Mouse (Mus musculus): ENCODE measurements around the gene Cdk6. TPM values are rescaled to one million over a fixed set of nuclear protein-coding genes. Genes with fewer than 3 reads are reported as not detected.

Gene Cdk6
- polyA plus RNA-seq, 1 experiment: 8.9 TPM

DNA sequence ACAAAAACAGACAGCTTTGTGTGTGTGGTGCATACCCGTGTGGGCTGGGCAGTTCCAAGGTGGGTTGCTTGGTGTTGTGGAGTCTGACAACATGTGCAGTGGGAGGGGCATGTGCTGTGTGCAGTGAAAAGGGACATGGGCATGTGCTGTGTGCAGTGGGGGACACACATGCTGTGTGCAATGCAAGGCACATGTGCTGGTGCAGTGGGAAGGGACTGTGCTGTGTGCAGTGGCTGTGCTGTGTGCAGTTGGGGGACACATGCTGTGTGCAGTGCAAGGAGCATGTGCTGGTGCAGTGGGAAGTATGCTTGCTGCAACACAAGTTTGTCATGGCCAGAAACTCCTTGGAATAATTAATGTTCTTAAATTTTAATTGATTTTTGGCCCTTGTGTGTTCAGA is 43.8 kb downstream of the Cdk6 start:
- TF ChIP-seq SRF (IDR thresholded peaks at IDR 0.05; ENCODE audit: control insufficient read depth, insufficient read length, low read depth): no peak
- TF ChIP-seq POLR2A (IDR thresholded peaks at IDR 0.05; ENCODE audit: insufficient read length, low read depth): no peak
- no peak for TF ChIP-seq REST (IDR thresholded peaks at IDR 0.05; ENCODE audit: insufficient read depth, insufficient read length)
- TF ChIP-seq TCF12 (IDR thresholded peaks at IDR 0.05; ENCODE audit: insufficient read depth, poor library complexity, severe bottlenecking): no peak
- TF ChIP-seq MYOG (IDR thresholded peaks at IDR 0.05; ENCODE audit: control insufficient read depth in 1 of 3, insufficient read depth in 1 of 3, insufficient read length in 2 of 3, low read depth in 2 of 3): peak in 1 of 3 experiments; percentile 39
- TF ChIP-seq MYOD1 (IDR thresholded peaks at IDR 0.05; ENCODE audit: control insufficient read depth in 1 of 3, insufficient read length in 2 of 3, low read depth in 2 of 3): peak in 1 of 3 experiments; percentile 6
- no peak for TF ChIP-seq USF1 (IDR thresholded peaks at IDR 0.05; ENCODE audit: low read depth)
- no peak for TF ChIP-seq MAX (IDR thresholded peaks at IDR 0.05; ENCODE audit: low read depth)
- no peak for TF ChIP-seq POLR2AphosphoS2 (IDR thresholded peaks at IDR 0.05; ENCODE audit: insufficient read length, low read depth)
- TF ChIP-seq E2F4 (IDR thresholded peaks at IDR 0.05; ENCODE audit: insufficient read depth): no peak
- TF ChIP-seq TCF3 (IDR thresholded peaks at IDR 0.05; ENCODE audit: insufficient read length, low read depth): no peak
- TF ChIP-seq CEBPB (IDR thresholded peaks at IDR 0.05; ENCODE audit: insufficient read depth, poor library complexity, severe bottlenecking): no peak
- no peak overlapping the region for H3ac ChIP-seq (ENCODE audit: control insufficient read depth, insufficient read length)
- H3K79me2 ChIP-seq (ENCODE audit: control insufficient read depth, insufficient read depth): peaks cover 36% of the 10 kb centered on the region
- H3K27me3 ChIP-seq (ENCODE audit: control insufficient read depth, insufficient read depth, insufficient read length): no peaks in the 10 kb centered on the region
- H3K36me3 ChIP-seq (ENCODE audit: control insufficient read depth, insufficient read depth): no peaks in the 10 kb centered on the region
- H3K4me2 ChIP-seq (ENCODE audit: low read depth): no peak overlapping the region
- no peak overlapping the region for H3K4me3 ChIP-seq

DNA sequence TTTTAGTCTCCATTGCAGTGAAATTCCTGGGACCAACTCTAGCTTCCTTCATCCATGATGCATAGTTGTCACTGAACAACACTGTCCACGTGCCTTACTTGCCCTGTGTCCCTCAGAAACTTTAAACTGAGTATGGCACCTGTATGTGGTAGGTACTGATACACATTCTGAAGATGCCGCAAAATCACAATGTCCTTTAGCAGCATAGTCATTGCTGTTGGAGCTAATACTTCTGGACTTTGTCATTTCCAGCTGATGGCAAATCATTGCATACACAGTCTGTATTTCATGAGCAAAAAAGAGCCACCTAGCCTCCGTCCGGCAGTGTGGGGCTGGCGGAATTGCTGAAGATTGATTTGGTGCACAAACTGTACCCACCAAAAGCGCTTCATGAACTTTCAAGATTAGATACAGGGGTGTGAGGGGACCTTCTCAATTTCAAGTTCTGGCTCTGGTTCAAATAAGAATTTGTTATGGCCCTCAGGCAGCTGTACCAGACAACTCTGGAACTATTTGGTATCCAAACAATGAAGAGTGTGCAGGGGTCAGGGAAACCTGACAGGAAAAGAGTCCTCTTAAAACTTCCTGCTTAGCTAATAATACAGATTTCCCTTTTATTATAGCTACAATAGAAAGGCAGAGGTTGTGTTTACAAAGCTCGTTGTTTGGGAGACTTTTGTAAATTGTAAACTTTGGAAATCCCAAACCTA is 44.9 kb downstream of the Cdk6 start:
- H3K36me3 ChIP-seq (ENCODE audit: control insufficient read depth, insufficient read depth): no peaks in the 10 kb centered on the region
- no peak overlapping the region for H3K4me2 ChIP-seq (ENCODE audit: low read depth)
- no peak overlapping the region for H3K4me3 ChIP-seq
- no peaks in the 10 kb centered on the region for H3K27me3 ChIP-seq (ENCODE audit: control insufficient read depth, insufficient read depth, insufficient read length)
- no peak overlapping the region for H3ac ChIP-seq (ENCODE audit: control insufficient read depth, insufficient read length)
- H3K79me2 ChIP-seq (ENCODE audit: control insufficient read depth, insufficient read depth): peaks cover 25% of the 10 kb centered on the region
- TF ChIP-seq TCF3 (IDR thresholded peaks at IDR 0.05; ENCODE audit: insufficient read length, low read depth) (no peak), MYOD1 (IDR thresholded peaks at IDR 0.05; ENCODE audit: control insufficient read depth in 1 of 3, insufficient read length in 2 of 3, low read depth in 2 of 3) (no peak), SRF (IDR thresholded peaks at IDR 0.05; ENCODE audit: control insufficient read depth, insufficient read length, low read depth) (no peak), USF1 (IDR thresholded peaks at IDR 0.05; ENCODE audit: low read depth) (no peak), E2F4 (IDR thresholded peaks at IDR 0.05; ENCODE audit: insufficient read depth) (no peak), CEBPB (IDR thresholded peaks at IDR 0.05; ENCODE audit: insufficient read depth, poor library complexity, severe bottlenecking) (no peak), TCF12 (IDR thresholded peaks at IDR 0.05; ENCODE audit: insufficient read depth, poor library complexity, severe bottlenecking) (no peak), MYOG (IDR thresholded peaks at IDR 0.05; ENCODE audit: control insufficient read depth in 1 of 3, insufficient read depth in 1 of 3, insufficient read length in 2 of 3, low read depth in 2 of 3) (no peak), POLR2A (IDR thresholded peaks at IDR 0.05; ENCODE audit: insufficient read length, low read depth) (no peak), POLR2AphosphoS2 (IDR thresholded peaks at IDR 0.05; ENCODE audit: insufficient read length, low read depth) (no peak), MAX (IDR thresholded peaks at IDR 0.05; ENCODE audit: low read depth) (no peak), REST (IDR thresholded peaks at IDR 0.05; ENCODE audit: insufficient read depth, insufficient read length) (no peak)

DNA sequence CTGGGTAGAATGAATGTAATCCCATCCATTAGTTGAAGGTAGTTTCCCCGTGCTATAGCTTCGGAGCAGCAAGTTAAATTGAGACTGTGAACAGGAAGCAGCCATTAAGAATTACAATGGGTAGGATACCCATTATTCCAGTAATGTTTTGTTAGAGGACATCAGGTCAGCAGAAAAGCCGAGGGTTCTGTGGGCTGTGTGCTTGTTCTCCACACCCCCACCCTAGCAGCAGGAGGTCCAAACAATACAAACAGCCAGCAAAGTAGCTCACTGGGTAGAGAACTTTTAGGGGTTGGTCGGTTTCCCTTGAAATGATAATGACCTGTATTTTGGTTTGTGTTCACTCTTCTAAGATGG is 45.4 kb downstream of the Cdk6 start:
- peaks cover 20% of the 10 kb centered on the region for H3K79me2 ChIP-seq (ENCODE audit: control insufficient read depth, insufficient read depth)
- no peak for TF ChIP-seq CEBPB (IDR thresholded peaks at IDR 0.05; ENCODE audit: insufficient read depth, poor library complexity, severe bottlenecking)
- no peak for TF ChIP-seq TCF12 (IDR thresholded peaks at IDR 0.05; ENCODE audit: insufficient read depth, poor library complexity, severe bottlenecking)
- no peak for TF ChIP-seq POLR2AphosphoS2 (IDR thresholded peaks at IDR 0.05; ENCODE audit: insufficient read length, low read depth)
- TF ChIP-seq MYOD1 (IDR thresholded peaks at IDR 0.05; ENCODE audit: control insufficient read depth in 1 of 3, insufficient read length in 2 of 3, low read depth in 2 of 3): no peak
- no peak for TF ChIP-seq MAX (IDR thresholded peaks at IDR 0.05; ENCODE audit: low read depth)
- TF ChIP-seq TCF3 (IDR thresholded peaks at IDR 0.05; ENCODE audit: insufficient read length, low read depth): no peak
- no peak for TF ChIP-seq POLR2A (IDR thresholded peaks at IDR 0.05; ENCODE audit: insufficient read length, low read depth)
- no peak for TF ChIP-seq REST (IDR thresholded peaks at IDR 0.05; ENCODE audit: insufficient read depth, insufficient read length)
- TF ChIP-seq USF1 (IDR thresholded peaks at IDR 0.05; ENCODE audit: low read depth): no peak
- TF ChIP-seq E2F4 (IDR thresholded peaks at IDR 0.05; ENCODE audit: insufficient read depth): no peak
- no peak for TF ChIP-seq MYOG (IDR thresholded peaks at IDR 0.05; ENCODE audit: control insufficient read depth in 1 of 3, insufficient read depth in 1 of 3, insufficient read length in 2 of 3, low read depth in 2 of 3)
- no peak for TF ChIP-seq SRF (IDR thresholded peaks at IDR 0.05; ENCODE audit: control insufficient read depth, insufficient read length, low read depth)
- no peak overlapping the region for H3K4me3 ChIP-seq
- no peaks in the 10 kb centered on the region for H3K36me3 ChIP-seq (ENCODE audit: control insufficient read depth, insufficient read depth)
- H3K4me2 ChIP-seq (ENCODE audit: low read depth): no peak overlapping the region
- no peaks in the 10 kb centered on the region for H3K27me3 ChIP-seq (ENCODE audit: control insufficient read depth, insufficient read depth, insufficient read length)
- no peak overlapping the region for H3ac ChIP-seq (ENCODE audit: control insufficient read depth, insufficient read length)

DNA sequence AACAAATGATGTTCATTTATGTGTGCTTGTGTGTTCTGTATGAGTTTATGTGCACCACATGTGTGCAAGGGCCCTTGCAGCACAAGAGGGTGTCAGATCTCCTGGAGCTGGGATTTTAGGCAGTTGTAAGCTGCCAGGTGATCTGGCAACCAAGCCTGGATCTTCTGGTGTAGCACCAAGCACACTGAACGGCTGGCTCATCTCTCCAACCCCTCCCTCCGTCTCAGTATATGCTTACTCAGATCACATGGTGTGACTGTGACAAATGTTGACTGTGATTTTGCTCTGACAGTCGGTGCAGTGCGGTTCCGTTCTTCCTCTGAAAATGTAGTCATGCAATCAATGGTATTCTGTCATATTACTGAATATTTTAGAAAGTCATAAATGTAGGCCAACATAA is 45.9 kb downstream of the Cdk6 start:
- no peaks in the 10 kb centered on the region for H3K36me3 ChIP-seq (ENCODE audit: control insufficient read depth, insufficient read depth)
- H3K27me3 ChIP-seq (ENCODE audit: control insufficient read depth, insufficient read depth, insufficient read length): no peaks in the 10 kb centered on the region
- TF ChIP-seq MYOG (IDR thresholded peaks at IDR 0.05; ENCODE audit: control insufficient read depth in 1 of 3, insufficient read depth in 1 of 3, insufficient read length in 2 of 3, low read depth in 2 of 3): no peak
- no peak for TF ChIP-seq POLR2AphosphoS2 (IDR thresholded peaks at IDR 0.05; ENCODE audit: insufficient read length, low read depth)
- no peak for TF ChIP-seq MAX (IDR thresholded peaks at IDR 0.05; ENCODE audit: low read depth)
- H3ac ChIP-seq (ENCODE audit: control insufficient read depth, insufficient read length): no peak overlapping the region
- no peak overlapping the region for H3K4me3 ChIP-seq
- peaks cover 16% of the 10 kb centered on the region for H3K79me2 ChIP-seq (ENCODE audit: control insufficient read depth, insufficient read depth)
- no peak overlapping the region for H3K4me2 ChIP-seq (ENCODE audit: low read depth)

Data from myocyte (in vitro differentiated cells).